Mouse (Mus musculus) forebrain, postnatal 0 days (tissue): ENCODE measurements around the gene Adamtsl5. TPM values are rescaled to one million over a fixed set of nuclear protein-coding genes. Genes with fewer than 3 reads are reported as not detected.

ENCODE experiments used
- ATAC-seq: fragments of 200-750 bp; cut with Nextera tagmentation; 2 replicates; pipeline ENCODE4 v1.8.0; 2017; ENCODE audit warnings: mild to moderate bottlenecking, moderate library complexity
- DNase-seq: peaks from one replicate; pipeline ENCODE4 v3.0.0-alpha.2; 2015
- H3K27ac ChIP-seq: fragments of 300-500 bp; sonication (generic); 2 replicates; pipeline ENCODE4 v1.5.1; 2014; ENCODE audit warnings: low read depth, mild to moderate bottlenecking, antibody characterized with exemption, low read length, moderate library complexity, mixed read lengths
- H3K27me3 ChIP-seq: fragments of 300-500 bp; sonication (generic); 2 replicates; pipeline ENCODE4 v1.6.1; 2014; ENCODE audit warnings: mild to moderate bottlenecking, low read length, mixed read lengths; ENCODE audit not compliant: insufficient read depth
- H3K36me3 ChIP-seq: fragments of 300-500 bp; sonication (generic); 2 replicates; pipeline ENCODE4 v1.6.1; 2014; ENCODE audit warnings: mild to moderate bottlenecking, moderate library complexity; ENCODE audit not compliant: insufficient read depth
- H3K4me1 ChIP-seq: fragments of 300-500 bp; sonication (generic); 2 replicates; pipeline ENCODE4 v1.6.1; 2014; ENCODE audit warnings: antibody characterized with exemption; ENCODE audit not compliant: insufficient read depth
- H3K4me2 ChIP-seq: fragments of 300-500 bp; sonication (generic); 2 replicates; pipeline ENCODE4 v1.6.1; 2014; ENCODE audit warnings: low read depth, mild to moderate bottlenecking, moderate library complexity
- H3K4me3 ChIP-seq: fragments of 300-500 bp; sonication (generic); 2 replicates; pipeline ENCODE4 v1.5.1; 2014; ENCODE audit warnings: low read depth, low read length, mixed read lengths
- H3K9ac ChIP-seq: fragments of 300-500 bp; sonication (generic); 2 replicates; pipeline ENCODE4 v1.6.1; 2014; ENCODE audit warnings: mild to moderate bottlenecking
- H3K9me3 ChIP-seq: fragments of 300-500 bp; sonication (generic); 2 replicates; pipeline ENCODE4 v1.6.1; 2016; ENCODE audit warnings: low read length
- CTCF ChIP-seq: sonication (generic); IDR thresholded peaks from 2 replicates; pipeline ENCODE4 v1.5.1; 2016; ENCODE audit warnings: antibody characterized with exemption, control low read depth, low read depth
- WGBS: fragments of 180-500 bp; shearing (Covaris S2); extraction: QIAGEN DNeasy Blood & Tissue Kit; methylation state at CpG from one replicate; pipeline ENCODE4 v1.1.7; 2014; 5-methylcytosine and 5-hydroxymethylcytosine counted together
- microRNA-seq, 2 experiments: library from miRNA; unstranded; fragments of <30 nt; microRNA quantifications; one replicate each; pipeline ENCODE4; 2016
- polyA plus RNA-seq: library from polyadenylated mRNA; unstranded; fragments of >200 nt; fragmentation: Nextera tagmentation; extraction: Ambion mirVana; gene quantifications from 2 replicates; pipeline ENCODE4 v1.2.1, GENCODE M21; 2015
- total RNA-seq: library from RNA; depleted of rRNA; stranded (reverse); fragments of >200 nt; gene quantifications from 2 replicates; pipeline ENCODE4 v1.2.3, GENCODE M21; 2014; rRNA removed

Adamtsl5 gene
- total and polyA plus RNA-seq, 2 experiments from 2014 or later: 0.33 to 0.81 TPM

DNA sequence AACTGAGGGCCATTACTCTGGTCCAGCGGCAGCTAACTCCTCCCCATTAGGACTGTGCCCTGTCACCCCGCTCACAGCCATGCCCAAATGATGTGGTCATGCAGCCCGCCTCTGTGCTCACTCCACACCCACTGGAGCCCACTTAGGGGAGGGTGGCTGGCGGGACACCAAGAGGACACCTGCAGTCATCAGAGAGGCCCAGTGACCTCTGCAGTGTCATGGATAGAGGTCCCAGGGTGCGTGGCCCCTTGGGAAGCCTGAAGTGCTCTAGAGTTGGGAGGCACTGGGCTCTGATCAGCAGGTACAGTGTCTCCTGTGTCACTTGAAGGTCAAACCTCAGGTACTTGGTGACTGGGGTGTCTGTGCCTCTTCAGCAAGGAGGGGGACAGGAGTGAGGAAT is 51.4 kb downstream of the Adamtsl5 start:
- H3K9ac ChIP-seq: peak overlapping the region; percentile 73
- H3K4me1 ChIP-seq: peaks cover 40% of the 10 kb centered on the region
- peak overlapping the region; percentile 47 for H3K4me3 ChIP-seq
- peaks cover 15% of the 10 kb centered on the region for H3K36me3 ChIP-seq
- peak overlapping the region; percentile 99 for H3K27ac ChIP-seq
- ATAC-seq (no peak), DNase-seq (no peak)
- no peak for TF ChIP-seq CTCF
- peak overlapping the region; percentile 78 for H3K4me2 ChIP-seq
- no peaks in the 10 kb centered on the region for H3K9me3 ChIP-seq
- 77% methylated on average over 5 of the region's 5 CpGs for WGBS
- no peaks in the 10 kb centered on the region for H3K27me3 ChIP-seq

- H3K4me1 ChIP-seq: peaks cover 38% of the 10 kb centered on the region
- H3K9ac ChIP-seq: peak within 1 kb of the TSS; percentile 73
- DNase-seq (peak; percentile 94), ATAC-seq (peak; percentile 61)
- peak within 1 kb of the TSS; percentile 47 for H3K4me3 ChIP-seq
- H3K27ac ChIP-seq: peak within 1 kb of the TSS; percentile 99
- H3K27me3 ChIP-seq: no peaks in the 10 kb centered on the region
- peak within 1 kb of the TSS; percentile 78 for H3K4me2 ChIP-seq
- peak; percentile 75 for TF ChIP-seq CTCF
- peaks cover 15% of the 10 kb centered on the region for H3K36me3 ChIP-seq
- under 1% methylated on average over 26 of the region's 26 CpGs for WGBS
- H3K9me3 ChIP-seq: no peaks in the 10 kb centered on the region
Observed at GRCm38 (mm10) chr10:80295618-80296425, 52.4 kb downstream of the Adamtsl5 start, which contains the start of gene Apc2. Apc2 (plus strand) TSS chr10:80295977.

- no peak for TF ChIP-seq CTCF
- Histone ChIP-seq H3K27me3 (no peaks in the 10 kb centered on the region), H3K27ac (peak overlapping the region; percentile 99), H3K4me1 (peaks cover 32% of the 10 kb centered on the region), H3K9ac (peak overlapping the region; percentile 33; the same call in 1 of the 2 replicates), H3K4me3 (no peak overlapping the region), H3K4me2 (no peak overlapping the region; the same call in 1 of the 2 replicates), H3K36me3 (peaks cover 15% of the 10 kb centered on the region), H3K9me3 (no peaks in the 10 kb centered on the region)
- ATAC-seq: no peak
- WGBS: 42% methylated on average over 7 of the region's 7 CpGs
- DNase-seq: no peak
Observed at GRCm38 (mm10) chr10:80294788-80295303, 53.4 kb downstream of the Adamtsl5 start.

DNA sequence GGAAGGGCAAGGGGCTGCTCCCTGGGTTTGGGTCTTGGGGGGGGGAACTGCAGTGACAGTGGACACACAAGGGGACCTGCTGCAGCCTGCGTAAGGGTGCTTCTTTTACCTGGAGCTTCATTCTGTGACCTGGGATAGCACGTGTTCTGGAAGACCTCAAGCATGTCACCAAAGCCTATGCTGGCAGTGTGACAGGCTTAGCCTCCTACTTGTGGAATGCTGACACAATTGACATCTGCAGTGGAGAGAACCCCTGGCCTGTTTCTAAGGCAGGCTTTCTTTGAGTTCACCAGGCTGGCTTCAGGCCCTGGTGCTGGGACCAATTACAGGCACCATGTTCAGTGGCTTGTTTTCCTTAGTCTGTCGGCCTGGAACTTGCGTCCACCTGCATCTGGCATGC is 53.9 kb downstream of the Adamtsl5 start:
- H3K9me3 ChIP-seq: no peaks in the 10 kb centered on the region
- H3K27me3 ChIP-seq: no peaks in the 10 kb centered on the region
- DNase-seq (no peak), ATAC-seq (no peak)
- peaks cover 32% of the 10 kb centered on the region for H3K4me1 ChIP-seq
- no peak overlapping the region for H3K9ac ChIP-seq
- no peak overlapping the region for H3K4me2 ChIP-seq
- 68% methylated on average over 4 of the region's 4 CpGs for WGBS
- H3K36me3 ChIP-seq: peaks cover 15% of the 10 kb centered on the region
- H3K27ac ChIP-seq: no peak overlapping the region
- no peak for TF ChIP-seq CTCF
- no peak overlapping the region for H3K4me3 ChIP-seq

DNA sequence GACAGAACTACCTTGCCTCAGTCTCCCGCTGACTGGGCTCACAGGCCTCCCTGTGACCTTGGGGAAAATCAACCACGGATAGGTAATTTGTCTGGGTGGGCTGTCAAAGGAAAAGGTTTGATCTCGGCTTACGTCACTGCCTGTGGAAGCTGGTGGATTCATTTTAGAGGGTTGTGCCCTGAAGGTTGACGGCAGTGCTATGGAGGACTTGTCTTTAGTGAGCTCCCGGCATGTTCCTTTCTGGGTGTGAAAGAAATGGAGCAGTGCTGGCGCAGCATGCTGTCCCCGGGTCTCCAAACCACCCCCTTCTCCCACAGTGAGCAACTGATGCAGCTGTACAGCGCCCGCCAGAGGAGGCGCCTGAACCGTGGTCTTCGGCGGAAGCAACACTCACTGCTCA is 54.9 kb downstream of the Adamtsl5 start:
- no peak for ATAC-seq
- WGBS: 20% methylated on average over 14 of the region's 14 CpGs
- TF ChIP-seq CTCF: peak; percentile 31
- Histone ChIP-seq H3K36me3 (peaks cover 25% of the 10 kb centered on the region), H3K4me2 (peak overlapping the region; percentile 86), H3K4me3 (peak overlapping the region; percentile 81), H3K9me3 (no peaks in the 10 kb centered on the region), H3K27me3 (no peaks in the 10 kb centered on the region), H3K4me1 (peaks cover 29% of the 10 kb centered on the region), H3K27ac (0 out of 2 replicates have a peak overlapping the region, but pooled peaks have one; percentile 95), H3K9ac (peak overlapping the region; percentile 99)
- DNase-seq: no peak

DNA sequence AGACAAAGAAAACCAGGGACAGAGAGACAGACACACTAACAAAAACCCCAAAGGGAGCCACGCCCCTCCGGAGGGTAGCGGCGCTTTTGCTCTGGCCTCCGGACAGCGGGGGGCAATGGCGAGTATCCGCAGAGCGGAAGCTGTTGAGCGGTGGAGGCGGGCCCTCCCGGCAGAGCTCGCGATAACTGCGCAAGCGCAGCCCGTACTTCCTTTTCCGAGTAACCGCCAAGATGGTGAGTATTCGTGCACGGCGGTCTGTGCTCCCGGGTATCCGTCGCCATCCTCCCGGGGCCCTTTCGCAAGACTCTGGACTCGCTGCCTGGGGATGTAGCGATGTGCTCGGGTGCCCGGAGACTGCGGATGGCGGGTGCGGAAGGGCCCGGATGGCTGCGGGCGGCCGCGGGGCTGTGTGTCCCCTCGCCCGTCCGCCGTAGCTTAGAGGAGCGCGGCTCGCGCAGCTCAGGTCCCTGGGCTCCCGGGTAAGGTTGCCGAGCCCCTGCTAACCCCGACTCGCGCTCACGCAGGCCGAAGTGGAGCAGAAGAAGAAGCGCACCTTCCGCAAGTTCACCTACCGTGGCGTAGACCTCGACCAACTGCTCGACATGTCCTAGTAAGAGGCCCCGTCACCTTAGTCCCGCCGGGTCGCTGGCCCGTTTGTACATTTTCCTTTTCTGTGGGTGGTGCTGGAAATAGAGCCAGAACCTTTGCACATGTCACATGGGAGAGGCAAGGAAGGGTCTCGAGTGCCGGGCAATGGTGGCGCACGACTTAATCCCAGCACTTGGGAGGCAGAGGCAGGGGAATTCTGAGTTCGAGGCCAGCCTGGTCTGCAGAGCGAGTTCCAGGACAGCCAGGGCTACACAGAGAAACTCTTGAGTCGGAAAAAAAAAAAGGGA is 55.7 kb downstream of the Adamtsl5 start, which contains the start of gene Rps15:
Gene Rps15 (plus strand): TSS at position 203 of the 896 bp plus-strand sequence.
- 2% methylated on average over 70 of the region's 72 CpGs for WGBS
- H3K4me1 ChIP-seq: peaks cover 20% of the 10 kb centered on the region
- ATAC-seq: peak; percentile 87
- TF ChIP-seq CTCF: peak; percentile 72
- H3K4me3 ChIP-seq: peak within 1 kb of the TSS; percentile 81
- DNase-seq: peak; percentile 98
- H3K9ac ChIP-seq: peak within 1 kb of the TSS; percentile 99
- H3K9me3 ChIP-seq: no peaks in the 10 kb centered on the region
- peaks cover 30% of the 10 kb centered on the region for H3K36me3 ChIP-seq
- H3K27me3 ChIP-seq: no peaks in the 10 kb centered on the region
- peak within 1 kb of the TSS; percentile 86 for H3K4me2 ChIP-seq
- peak within 1 kb of the TSS; percentile 95 for H3K27ac ChIP-seq

Small RNA genes within 50 kb of the gene (microRNA-seq; reads per million reads assigned to microRNA genes)
- gene Gm22721: 0 reads per million in 2 experiments

Other genes with a start within 250 kb of the Adamtsl5 start
- gene Sbno2, start 242.8 kb downstream of the Adamtsl5 start, total RNA-seq: 19.2 and 24.2 TPM in 2 replicates
- 4.6 and 6.8 TPM in 2 replicates for gene Sbno2, start 242.8 kb downstream of the Adamtsl5 start, polyA plus RNA-seq
- 77.2 and 77.8 TPM in 2 replicates for gene Stk11, start 232.6 kb downstream of the Adamtsl5 start, total RNA-seq
- gene Stk11, start 232.6 kb downstream of the Adamtsl5 start, polyA plus RNA-seq: 13.6 and 14.8 TPM in 2 replicates
- gene Atp5d, start 209.8 kb downstream of the Adamtsl5 start, total RNA-seq: 154 and 193 TPM in 2 replicates
- 633 and 650 TPM in 2 replicates for gene Atp5d, start 209.8 kb downstream of the Adamtsl5 start, polyA plus RNA-seq
- 114 and 151 TPM in 2 replicates for gene Cbarp, start 207.6 kb downstream of the Adamtsl5 start, total RNA-seq
- gene Cbarp, start 207.6 kb downstream of the Adamtsl5 start, polyA plus RNA-seq: 57.5 and 68.2 TPM in 2 replicates
- gene Midn, start 200.1 kb downstream of the Adamtsl5 start, total RNA-seq: 91.5 and 120 TPM in 2 replicates
- 19.3 and 21.3 TPM in 2 replicates for gene Midn, start 200.1 kb downstream of the Adamtsl5 start, polyA plus RNA-seq
- 345 and 424 TPM in 2 replicates for gene Cirbp, start 182.4 kb downstream of the Adamtsl5 start, total RNA-seq
- 834 and 838 TPM in 2 replicates for gene Cirbp, start 182.4 kb downstream of the Adamtsl5 start, polyA plus RNA-seq
- 4.2 and 5.0 TPM in 2 replicates for gene 1600002K03Rik, start 175.5 kb downstream of the Adamtsl5 start, total RNA-seq
- 5.0 and 6.0 TPM in 2 replicates for gene 1600002K03Rik, start 175.5 kb downstream of the Adamtsl5 start, polyA plus RNA-seq
- gene Efna2, start 168.9 kb downstream of the Adamtsl5 start, total RNA-seq: 29.0 and 30.9 TPM in 2 replicates
- gene Efna2, start 168.9 kb downstream of the Adamtsl5 start, polyA plus RNA-seq: 30.6 and 31.3 TPM in 2 replicates
- gene Mum1, start 122.0 kb downstream of the Adamtsl5 start, total RNA-seq: 57.6 and 60.7 TPM in 2 replicates
- 41.1 and 50.4 TPM in 2 replicates for gene Mum1, start 122.0 kb downstream of the Adamtsl5 start, polyA plus RNA-seq
- 162 and 212 TPM in 2 replicates for gene Ndufs7, start 99.3 kb downstream of the Adamtsl5 start, total RNA-seq
- 343 and 394 TPM in 2 replicates for gene Ndufs7, start 99.3 kb downstream of the Adamtsl5 start, polyA plus RNA-seq
- gene Gamt, start 87.4 kb downstream of the Adamtsl5 start, total RNA-seq: 15.2 and 18.2 TPM in 2 replicates
- 20.8 and 21.8 TPM in 2 replicates for gene Gamt, start 87.4 kb downstream of the Adamtsl5 start, polyA plus RNA-seq
- gene Dazap1, start 86.9 kb downstream of the Adamtsl5 start, total RNA-seq: 120 and 122 TPM in 2 replicates
- gene Dazap1, start 86.9 kb downstream of the Adamtsl5 start, polyA plus RNA-seq: 42.4 and 46.1 TPM in 2 replicates
- 1,181 and 1,718 TPM in 2 replicates for gene Rps15, start 56.0 kb downstream of the Adamtsl5 start, total RNA-seq
- 681 and 897 TPM in 2 replicates for gene Rps15, start 56.0 kb downstream of the Adamtsl5 start, polyA plus RNA-seq
- 309 and 328 TPM in 2 replicates for gene Apc2, start 52.4 kb downstream of the Adamtsl5 start, total RNA-seq
- 85.3 and 112 TPM in 2 replicates for gene Apc2, start 52.4 kb downstream of the Adamtsl5 start, polyA plus RNA-seq
- 19.2 and 22.8 TPM in 2 replicates for gene 2310011J03Rik, start 27.9 kb downstream of the Adamtsl5 start, total RNA-seq
- gene 2310011J03Rik, start 27.9 kb downstream of the Adamtsl5 start, polyA plus RNA-seq: 32.4 and 35.6 TPM in 2 replicates
- 3.4 and 3.8 TPM in 2 replicates for gene Pcsk4, start 18.9 kb downstream of the Adamtsl5 start, total RNA-seq
- gene Pcsk4, start 18.9 kb downstream of the Adamtsl5 start, polyA plus RNA-seq: 7.4 TPM in 2 replicates
- 1.8 and 2.7 TPM in 2 replicates for gene Reep6, start 18.5 kb downstream of the Adamtsl5 start, total RNA-seq
- 5.1 and 6.4 TPM in 2 replicates for gene Reep6, start 18.5 kb downstream of the Adamtsl5 start, polyA plus RNA-seq
- 8.3 and 12.9 TPM in 2 replicates for gene Plk5, start 8.0 kb upstream of the Adamtsl5 start, total RNA-seq
- gene Plk5, start 8.0 kb upstream of the Adamtsl5 start, polyA plus RNA-seq: 4.6 and 7.4 TPM in 2 replicates
- gene Mex3d, start 39.2 kb upstream of the Adamtsl5 start, total RNA-seq: 107 and 120 TPM in 2 replicates
- gene Mex3d, start 39.2 kb upstream of the Adamtsl5 start, polyA plus RNA-seq: 18.3 and 18.4 TPM in 2 replicates
- gene Mbd3, start 51.1 kb upstream of the Adamtsl5 start, total RNA-seq: 37.9 and 43.9 TPM in 2 replicates
- 183 and 196 TPM in 2 replicates for gene Mbd3, start 51.1 kb upstream of the Adamtsl5 start, polyA plus RNA-seq
- 230 and 424 TPM in 2 replicates for gene Uqcr11, start 58.4 kb upstream of the Adamtsl5 start, total RNA-seq
- 688 and 881 TPM in 2 replicates for gene Uqcr11, start 58.4 kb upstream of the Adamtsl5 start, polyA plus RNA-seq
- gene Tcf3, start 85.2 kb upstream of the Adamtsl5 start, total RNA-seq: 69.0 and 91.4 TPM in 2 replicates
- 34.3 and 36.1 TPM in 2 replicates for gene Tcf3, start 85.2 kb upstream of the Adamtsl5 start, polyA plus RNA-seq
- 0.62 and 1.9 TPM in 2 replicates for gene Onecut3, start 146.4 kb upstream of the Adamtsl5 start, total RNA-seq
- gene Onecut3, start 146.4 kb upstream of the Adamtsl5 start, polyA plus RNA-seq: 0.03 and 0.18 TPM in 2 replicates
- 0.05 and 0.38 TPM in 2 replicates for gene Atp8b3, start 190.7 kb upstream of the Adamtsl5 start, total RNA-seq
- gene Atp8b3, start 190.7 kb upstream of the Adamtsl5 start, polyA plus RNA-seq: 0.16 and 0.46 TPM in 2 replicates
- gene Rexo1, start 213.1 kb upstream of the Adamtsl5 start, total RNA-seq: 40.3 and 41.9 TPM in 2 replicates
- gene Rexo1, start 213.1 kb upstream of the Adamtsl5 start, polyA plus RNA-seq: 27.9 and 30.5 TPM in 2 replicates
- 17.9 and 18.7 TPM in 2 replicates for gene Klf16, start 228.9 kb upstream of the Adamtsl5 start, total RNA-seq
- 13.3 and 14.1 TPM in 2 replicates for gene Klf16, start 228.9 kb upstream of the Adamtsl5 start, polyA plus RNA-seq
- 156 and 201 TPM in 2 replicates for gene Abhd17a, start 241.9 kb upstream of the Adamtsl5 start, total RNA-seq
- gene Abhd17a, start 241.9 kb upstream of the Adamtsl5 start, polyA plus RNA-seq: 154 and 155 TPM in 2 replicates